Mouse (Mus musculus) MEL (cell line): ENCODE results near the gene Casr.

Experiments
- CHD1 ChIP-seq: IDR thresholded peaks from 2 replicates; pipeline ENCODE4 v1.6.1; 2012; ENCODE audit warnings: low read depth, mild to moderate bottlenecking, inconsistent platforms, low read length, improper control_type of control experiment
- MAX ChIP-seq: IDR thresholded peaks from 2 replicates; pipeline ENCODE4 v1.6.1; 2011; ENCODE audit warnings: low read length, improper control_type of control experiment
- MYC ChIP-seq: IDR thresholded peaks from 2 replicates; pipeline ENCODE4 v1.6.1; 2011; ENCODE audit warnings: low read depth, mild to moderate bottlenecking, low read length, improper control_type of control experiment, moderate library complexity

- TF ChIP-seq CHD1 (no peak), MYC (no peak), MAX (no peak)
Observed at GRCm38 (mm10) chr16:36475530-36475929, 86.4 kb downstream of the Casr start.
